Mouse (Mus musculus): ENCODE measurements around the gene Ptma. TPM values are rescaled to one million over a fixed set of nuclear protein-coding genes. Genes with fewer than 3 reads are reported as not detected.

Gene Ptma
- total and polyA plus RNA-seq, 2 experiments from 2014 or later = 723 to 1,399 TPM

- DNase-seq (ENCODE audit: low spot score) = no peak
- WGBS = 91% methylated on average over 3 of the region's 3 CpGs
- Histone ChIP-seq H3K4me1 (ENCODE audit: insufficient read depth, low read length) (peaks cover 9% of the 10 kb centered on the region), H3K27ac (no peak overlapping the region), H3K36me3 (ENCODE audit: insufficient read depth, low read length) (no peaks in the 10 kb centered on the region), H3K27me3 (ENCODE audit: insufficient read depth, low read length) (no peaks in the 10 kb centered on the region), H3K9me3 (ENCODE audit: low read length) (no peaks in the 10 kb centered on the region), H3K4me2 (ENCODE audit: low read depth, low read length) (no peak overlapping the region), H3K9ac (replicated peaks; ENCODE audit: low read length) (no peak overlapping the region), H3K4me3 (ENCODE audit: low read length) (no peak overlapping the region)
- no peak for ATAC-seq
- no peak for TF ChIP-seq CTCF (IDR thresholded peaks at IDR 0.05; ENCODE audit: low read depth)
Measured at GRCm38 (mm10) chr1:86493783-86494182, 32.7 kb upstream of the Ptma start.

GRCm38 (mm10) chr1:86496340-86496739 lies 30.2 kb upstream of the Ptma start:
- Histone ChIP-seq H3K36me3 (ENCODE audit: insufficient read depth, low read length) (no peaks in the 10 kb centered on the region), H3K4me1 (ENCODE audit: insufficient read depth, low read length) (peaks cover 12% of the 10 kb centered on the region), H3K27ac (no peak overlapping the region), H3K4me3 (ENCODE audit: low read length) (no peak overlapping the region), H3K9me3 (ENCODE audit: low read length) (no peaks in the 10 kb centered on the region), H3K4me2 (ENCODE audit: low read depth, low read length) (no peak overlapping the region), H3K9ac (replicated peaks; ENCODE audit: low read length) (no peak overlapping the region), H3K27me3 (ENCODE audit: insufficient read depth, low read length) (no peaks in the 10 kb centered on the region)
- ATAC-seq (no peak), DNase-seq (ENCODE audit: low spot score) (no peak)
- 96% methylated on average over 4 of the region's 4 CpGs for WGBS
- no peak for TF ChIP-seq CTCF (IDR thresholded peaks at IDR 0.05; ENCODE audit: low read depth)

GRCm38 (mm10) chr1:86497361-86497760 lies 29.2 kb upstream of the Ptma start:
- Histone ChIP-seq H3K27me3 (ENCODE audit: insufficient read depth, low read length) (no peaks in the 10 kb centered on the region), H3K4me1 (ENCODE audit: insufficient read depth, low read length) (peaks cover 5% of the 10 kb centered on the region), H3K27ac (no peak overlapping the region), H3K4me2 (ENCODE audit: low read depth, low read length) (no peak overlapping the region), H3K9me3 (ENCODE audit: low read length) (no peaks in the 10 kb centered on the region), H3K36me3 (ENCODE audit: insufficient read depth, low read length) (no peaks in the 10 kb centered on the region), H3K4me3 (ENCODE audit: low read length) (no peak overlapping the region), H3K9ac (replicated peaks; ENCODE audit: low read length) (no peak overlapping the region)
- 74% methylated on average over 5 of the region's 5 CpGs for WGBS
- ATAC-seq (no peak), DNase-seq (ENCODE audit: low spot score) (no peak)
- TF ChIP-seq CTCF (IDR thresholded peaks at IDR 0.05; ENCODE audit: low read depth) = no peak

GRCm38 (mm10) chr1:86497986-86498385 lies 28.5 kb upstream of the Ptma start:
- no peak overlapping the region for H3K9ac ChIP-seq (replicated peaks; ENCODE audit: low read length)
- no peak for TF ChIP-seq CTCF (IDR thresholded peaks at IDR 0.05; ENCODE audit: low read depth)
- ATAC-seq (no peak), DNase-seq (ENCODE audit: low spot score) (no peak)
- H3K4me1 ChIP-seq (ENCODE audit: insufficient read depth, low read length) = peaks cover 5% of the 10 kb centered on the region
- H3K4me2 ChIP-seq (ENCODE audit: low read depth, low read length) = no peak overlapping the region
- H3K36me3 ChIP-seq (ENCODE audit: insufficient read depth, low read length) = no peaks in the 10 kb centered on the region
- no peaks in the 10 kb centered on the region for H3K27me3 ChIP-seq (ENCODE audit: insufficient read depth, low read length)
- WGBS = 51% methylated on average over 3 of the region's 3 CpGs
- no peaks in the 10 kb centered on the region for H3K9me3 ChIP-seq (ENCODE audit: low read length)
- H3K27ac ChIP-seq = no peak overlapping the region
- H3K4me3 ChIP-seq (ENCODE audit: low read length) = no peak overlapping the region

- TF ChIP-seq CTCF (IDR thresholded peaks at IDR 0.05; ENCODE audit: low read depth) = no peak
- WGBS = 56% methylated on average over 1 of the region's 1 CpGs
- Histone ChIP-seq H3K9me3 (ENCODE audit: low read length) (no peaks in the 10 kb centered on the region), H3K27me3 (ENCODE audit: insufficient read depth, low read length) (no peaks in the 10 kb centered on the region), H3K4me2 (ENCODE audit: low read depth, low read length) (no peak overlapping the region), H3K27ac (no peak overlapping the region), H3K4me1 (ENCODE audit: insufficient read depth, low read length) (peaks cover 10% of the 10 kb centered on the region), H3K36me3 (ENCODE audit: insufficient read depth, low read length) (no peaks in the 10 kb centered on the region), H3K4me3 (ENCODE audit: low read length) (no peak overlapping the region), H3K9ac (replicated peaks; ENCODE audit: low read length) (no peak overlapping the region)
- DNase-seq (ENCODE audit: low spot score) = peak; percentile 17
- no peak for ATAC-seq
Measured at GRCm38 (mm10) chr1:86498611-86499010, 27.9 kb upstream of the Ptma start.

- Histone ChIP-seq H3K4me1 (ENCODE audit: insufficient read depth, low read length) (peaks cover 12% of the 10 kb centered on the region), H3K9me3 (ENCODE audit: low read length) (no peaks in the 10 kb centered on the region), H3K36me3 (ENCODE audit: insufficient read depth, low read length) (no peaks in the 10 kb centered on the region), H3K27ac (no peak overlapping the region), H3K4me3 (ENCODE audit: low read length) (no peak overlapping the region), H3K4me2 (ENCODE audit: low read depth, low read length) (no peak overlapping the region), H3K27me3 (ENCODE audit: insufficient read depth, low read length) (no peaks in the 10 kb centered on the region), H3K9ac (replicated peaks; ENCODE audit: low read length) (no peak overlapping the region)
- ATAC-seq (no peak), DNase-seq (ENCODE audit: low spot score) (peak; percentile 67)
- TF ChIP-seq CTCF (IDR thresholded peaks at IDR 0.05; ENCODE audit: low read depth) = peak; percentile 75
- WGBS = 42% methylated on average over 3 of the region's 3 CpGs
Measured at GRCm38 (mm10) chr1:86499903-86500302, 26.6 kb upstream of the Ptma start.

- no peak for ATAC-seq
Measured at GRCm38 (mm10) chr1:86500681-86501080, 25.8 kb upstream of the Ptma start.

More at GRCm38 (mm10) chr1:86500681-86501080, 25.8 kb upstream of the Ptma start:
- Histone ChIP-seq H3K27ac (peak overlapping the region; percentile 37), H3K4me2 (ENCODE audit: low read depth, low read length) (no peak overlapping the region), H3K27me3 (ENCODE audit: insufficient read depth, low read length) (no peaks in the 10 kb centered on the region), H3K4me3 (ENCODE audit: low read length) (no peak overlapping the region), H3K9me3 (ENCODE audit: low read length) (no peaks in the 10 kb centered on the region), H3K4me1 (ENCODE audit: insufficient read depth, low read length) (peaks cover 20% of the 10 kb centered on the region), H3K36me3 (ENCODE audit: insufficient read depth, low read length) (no peaks in the 10 kb centered on the region), H3K9ac (replicated peaks; ENCODE audit: low read length) (no peak overlapping the region)
- TF ChIP-seq CTCF (IDR thresholded peaks at IDR 0.05; ENCODE audit: low read depth) = no peak
- 75% methylated on average over 4 of the region's 4 CpGs for WGBS
- DNase-seq (ENCODE audit: low spot score) = no peak

Measured in hindbrain, postnatal 0 days (tissue).